Mouse (Mus musculus) cortical plate, adult 2 months (tissue): ENCODE measurements at regions not wholly inside any gene's neighbourhood (a gene's known extent, or its start where the extent isn't known, plus 50 kb on each side); places are given as distances from the start of the nearest gene placed in this dataset.

Experiments used
- H3K27ac ChIP-seq: fragments of 200-500 bp; 2 replicates; pipeline ENCODE4 v1.5.1; 2012; ENCODE audit warnings: low read length, control low read depth, inconsistent platforms; ENCODE audit not compliant: insufficient read depth
- H3K4me1 ChIP-seq: fragments of 200-500 bp; 2 replicates; pipeline ENCODE4 v1.6.1; 2011; ENCODE audit warnings: low read length; ENCODE audit not compliant: control insufficient read depth, insufficient read depth
- H3K4me3 ChIP-seq: fragments of 200-500 bp; 2 replicates; pipeline ENCODE4 v1.5.1; 2011; ENCODE audit warnings: mild to moderate bottlenecking, low read length, control low read depth; ENCODE audit not compliant: insufficient read depth
- CTCF ChIP-seq: fragments of 200-500 bp; IDR thresholded peaks from 2 replicates; pipeline ENCODE4 v1.5.1; 2011; ENCODE audit warnings: mild to moderate bottlenecking, control low read depth, low read length; ENCODE audit not compliant: insufficient read depth; ENCODE audit errors: extremely low read depth
- POLR2A ChIP-seq: fragments of 200-500 bp; IDR thresholded peaks from 2 replicates; pipeline ENCODE4 v1.6.1; 2011; ENCODE audit warnings: mild to moderate bottlenecking, low read length, control low read depth; ENCODE audit not compliant: insufficient read depth; ENCODE audit errors: extremely low read depth

GRCm38 (mm10) chr14:24754753-24755152 is 267.8 kb downstream of the Rps24 start:
- H3K4me3 ChIP-seq = no peak overlapping the region
- no peaks in the 10 kb centered on the region for H3K4me1 ChIP-seq
- TF ChIP-seq CTCF = no peak
- TF ChIP-seq POLR2A = no peak
- no peak overlapping the region for H3K27ac ChIP-seq

DNA sequence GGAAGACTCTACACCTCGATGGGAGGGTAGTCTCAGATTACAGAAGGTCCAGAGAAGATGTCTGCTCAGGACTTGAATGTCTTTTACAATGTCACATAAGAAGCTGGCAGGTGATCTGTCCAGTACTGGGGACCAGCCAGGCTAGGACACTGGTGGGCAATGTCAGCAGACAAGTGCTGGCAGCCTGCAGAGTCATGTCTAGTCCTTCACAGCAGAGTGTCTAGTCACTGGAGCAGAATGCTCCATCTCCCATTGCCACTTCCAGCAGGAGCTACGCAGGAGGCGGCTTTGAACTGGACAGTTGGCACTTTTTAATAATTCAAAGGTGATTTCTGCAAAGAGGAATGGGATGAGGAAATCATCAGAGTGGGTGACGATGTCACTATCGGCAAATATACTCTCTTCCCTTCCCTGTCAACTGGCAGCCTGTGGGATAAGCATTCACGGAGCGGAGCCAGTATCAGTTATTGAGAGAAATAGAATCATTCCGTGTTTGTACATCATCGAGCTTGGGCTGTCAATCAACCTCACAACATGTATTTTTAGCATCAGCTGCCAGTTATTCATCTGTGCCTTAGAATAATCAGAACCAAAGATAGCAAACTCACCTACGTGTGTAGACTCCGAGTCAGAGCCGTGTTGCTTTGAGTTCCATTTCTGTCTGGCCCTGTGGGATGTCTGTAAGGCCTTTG is 268.6 kb downstream of the Rps24 start:
- H3K27ac ChIP-seq = no peak overlapping the region
- no peak for TF ChIP-seq POLR2A
- TF ChIP-seq CTCF = no peak
- H3K4me3 ChIP-seq = no peak overlapping the region
- no peaks in the 10 kb centered on the region for H3K4me1 ChIP-seq

- Histone ChIP-seq H3K4me1 (no peaks in the 10 kb centered on the region), H3K27ac (no peak overlapping the region), H3K4me3 (no peak overlapping the region)
- TF ChIP-seq POLR2A (no peak), CTCF (no peak)
These were observed 270.4 kb downstream of the Rps24 start for GRCm38 (mm10) chr14:24757302-24757701.

DNA sequence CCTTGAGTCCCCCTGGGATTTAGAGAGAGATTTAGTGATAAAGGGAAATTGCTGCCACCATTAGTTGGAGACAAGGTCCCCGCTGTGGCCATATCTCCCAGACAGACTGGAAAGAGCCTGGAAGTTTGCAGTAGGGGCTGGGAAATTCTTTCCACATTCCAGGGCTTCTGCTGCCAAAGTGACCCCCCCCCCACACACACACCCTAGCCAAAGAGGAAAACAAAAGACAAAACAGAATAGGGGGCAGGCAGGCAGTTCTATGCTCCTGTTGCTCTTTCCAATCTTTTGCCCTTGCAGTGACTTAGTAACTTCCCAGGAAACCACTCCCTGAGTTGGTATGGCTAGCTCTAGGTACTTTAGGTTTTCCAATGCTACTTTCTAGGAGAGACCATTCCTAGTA is 270.9 kb downstream of the Rps24 start:
- H3K4me3 ChIP-seq = no peak overlapping the region
- no peaks in the 10 kb centered on the region for H3K4me1 ChIP-seq
- TF ChIP-seq CTCF (no peak), POLR2A (no peak)
- H3K27ac ChIP-seq = no peak overlapping the region

DNA sequence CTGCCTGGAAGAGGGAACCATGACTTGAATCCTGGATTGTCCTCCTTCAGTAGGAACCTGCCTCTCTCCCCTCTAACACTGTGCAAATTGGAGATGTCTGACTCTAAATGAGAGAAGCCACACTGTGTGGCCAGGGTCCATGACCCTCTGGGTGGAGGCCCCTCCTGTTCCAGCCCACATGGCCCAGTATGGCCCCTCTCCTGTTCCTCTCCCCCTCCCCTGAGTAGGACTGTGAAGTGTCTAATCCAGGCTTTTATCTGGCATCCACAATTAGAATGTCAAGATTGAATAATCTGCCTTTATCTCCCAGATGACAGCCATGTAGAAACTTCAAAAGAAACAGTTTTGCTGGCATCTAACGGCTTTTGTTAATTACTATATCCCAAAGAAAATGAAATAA is 274.0 kb downstream of the Rps24 start:
- Histone ChIP-seq H3K27ac (no peak overlapping the region), H3K4me1 (peaks cover 2% of the 10 kb centered on the region; the same call in 1 of the 2 replicates), H3K4me3 (no peak overlapping the region)
- TF ChIP-seq CTCF (no peak), POLR2A (no peak)

- TF ChIP-seq POLR2A (no peak), CTCF (0 out of 2 replicates have a peak, but pooled peaks have one; percentile 24)
- H3K4me3 ChIP-seq = no peak overlapping the region
- H3K4me1 ChIP-seq = peaks cover 2% of the 10 kb centered on the region; the same call in 1 of the 2 replicates
- H3K27ac ChIP-seq = no peak overlapping the region
These were observed 275.7 kb downstream of the Rps24 start for GRCm38 (mm10) chr14:24762468-24763274.

GRCm38 (mm10) chr14:24763275-24763812 is 276.4 kb downstream of the Rps24 start:
- Histone ChIP-seq H3K27ac (no peak overlapping the region), H3K4me1 (peaks cover 2% of the 10 kb centered on the region; the same call in 1 of the 2 replicates), H3K4me3 (no peak overlapping the region)
- no peak for TF ChIP-seq POLR2A
- TF ChIP-seq CTCF = no peak

DNA sequence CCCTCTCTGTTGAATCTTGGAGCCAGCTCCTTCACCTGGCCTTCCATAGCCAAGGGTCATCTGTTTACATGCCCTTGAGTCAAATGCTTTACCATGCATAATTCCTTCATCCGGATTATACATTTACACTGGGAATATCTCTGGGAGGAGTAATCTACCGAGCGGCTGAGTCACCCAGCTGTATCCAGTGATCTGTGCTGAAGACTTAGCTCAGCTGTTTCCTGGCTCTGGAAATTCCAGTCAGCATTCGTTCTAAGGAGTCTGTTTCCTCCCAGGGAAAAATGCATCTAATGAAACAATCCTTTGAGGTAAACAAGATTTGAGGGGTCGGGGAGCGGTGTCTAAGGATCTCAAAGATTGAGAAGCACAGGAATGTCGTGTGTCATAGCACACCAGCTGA is 276.9 kb downstream of the Rps24 start:
- Histone ChIP-seq H3K4me3 (no peak overlapping the region), H3K27ac (no peak overlapping the region), H3K4me1 (peaks cover 2% of the 10 kb centered on the region; the same call in 1 of the 2 replicates)
- TF ChIP-seq POLR2A = no peak
- TF ChIP-seq CTCF = no peak

DNA sequence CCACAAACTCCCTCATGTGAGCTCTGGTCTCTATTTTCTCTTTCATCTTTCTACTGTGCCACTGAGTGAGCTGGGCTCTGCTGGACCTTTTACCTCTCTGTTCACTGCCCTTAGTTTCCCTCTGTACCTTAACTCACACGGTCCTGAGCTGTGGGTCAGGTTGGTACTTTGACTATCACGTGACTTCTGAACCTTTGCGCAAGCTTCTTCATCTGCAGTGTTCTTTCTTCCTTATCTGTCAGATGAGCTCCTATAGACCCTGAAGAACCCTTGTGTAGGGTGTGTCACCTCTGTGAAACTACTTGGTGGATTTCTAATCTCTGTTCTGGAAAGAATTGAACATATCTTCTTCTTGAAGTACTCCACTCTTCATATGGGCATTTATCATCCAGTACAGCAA is 279.3 kb downstream of the Rps24 start:
- Histone ChIP-seq H3K4me1 (peaks cover 10% of the 10 kb centered on the region), H3K4me3 (no peak overlapping the region), H3K27ac (no peak overlapping the region)
- TF ChIP-seq POLR2A (no peak), CTCF (no peak)

DNA sequence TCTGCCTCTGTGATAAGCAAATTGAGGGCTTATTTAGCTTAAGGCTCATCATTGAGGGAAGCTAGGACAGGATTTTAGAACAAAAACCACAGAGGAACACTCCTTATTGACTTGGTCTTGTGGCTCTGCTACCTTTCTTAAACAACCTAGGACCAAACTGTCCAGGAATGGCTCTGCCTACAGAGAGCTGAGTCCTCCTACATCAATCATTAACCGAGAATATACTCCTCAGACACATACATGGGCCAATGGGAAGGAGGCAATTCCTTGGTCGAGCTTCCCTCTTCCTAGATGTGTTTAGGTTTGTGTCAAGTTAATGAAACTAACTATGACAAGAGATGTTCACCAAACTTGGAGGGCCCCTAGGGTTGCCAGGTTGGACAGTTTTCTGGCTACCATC is 279.8 kb downstream of the Rps24 start:
- Histone ChIP-seq H3K4me1 (peaks cover 13% of the 10 kb centered on the region), H3K4me3 (no peak overlapping the region), H3K27ac (no peak overlapping the region)
- TF ChIP-seq CTCF (no peak), POLR2A (no peak)
